Mouse (Mus musculus): ENCODE measurements around the gene Klf8. TPM values are rescaled to one million over a fixed set of nuclear protein-coding genes. Genes with fewer than 3 reads are reported as not detected.
"Not testable (repeated sequence)": the region's sequence is repeated elsewhere in the genome, so short reads cannot be mapped to it uniquely, and the experiment has no call there.

Klf8 gene
- 1 to 10 TPM; 3.2 to 4.4 (median 4.2) TPM for total RNA-seq (2022)

DNA sequence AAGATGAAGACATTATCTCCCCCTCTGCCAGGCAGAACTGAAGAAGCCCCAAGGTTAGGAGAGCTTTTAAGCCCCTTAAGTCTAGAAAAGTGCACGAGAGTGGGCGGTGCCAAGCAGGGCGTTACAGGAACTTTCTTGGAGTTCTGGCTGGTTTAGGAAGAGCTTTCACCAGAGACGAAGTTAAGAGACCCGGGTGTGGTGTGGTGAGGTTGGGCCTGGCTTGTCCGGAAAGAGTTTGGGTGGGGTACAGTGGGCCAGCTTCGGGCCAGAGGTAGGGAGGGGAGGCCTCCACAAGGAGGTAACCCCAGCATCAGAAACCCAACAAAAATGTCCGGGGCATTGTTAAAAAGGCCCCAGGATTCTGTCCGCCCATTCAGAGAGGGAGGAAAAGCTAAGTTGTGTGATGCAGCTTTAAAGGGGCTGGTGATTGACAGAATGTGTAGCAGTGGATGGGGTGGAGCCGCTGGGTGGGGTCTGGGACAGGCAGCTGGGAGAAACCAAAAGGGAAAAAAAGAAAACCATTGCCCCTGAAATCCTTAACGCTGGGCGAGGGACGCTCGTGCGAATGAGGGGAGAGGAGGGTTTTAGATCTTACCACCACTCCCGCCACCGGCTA is at the start of gene Klf8:
Gene Klf8, plus strand, starts transcription at position 163 of the 616 bp plus-strand sequence.
- peak; percentile 9 for DNase-seq (ENCODE audit: low spot score in 2 of 2)

DNA sequence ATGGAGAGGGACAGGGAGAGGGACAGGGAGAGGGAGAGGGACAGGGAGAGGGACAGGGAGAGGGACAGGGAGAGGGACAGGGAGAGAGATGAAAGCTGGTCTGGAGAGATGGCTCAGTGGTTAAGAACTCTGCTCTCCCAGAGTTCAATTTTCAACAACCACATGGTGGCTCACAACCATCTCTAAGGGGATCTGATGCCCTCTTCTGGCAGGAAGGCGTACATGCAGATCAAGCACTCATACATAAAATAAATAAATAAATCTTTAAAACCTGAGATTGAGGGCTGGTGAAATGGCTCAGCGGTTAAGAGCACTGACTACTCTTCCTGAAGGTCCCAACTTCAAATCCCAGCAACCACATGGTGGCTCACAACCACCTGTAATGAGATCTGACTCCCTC is 38.1 kb upstream of the Klf8 start:
- DNase-seq (ENCODE audit: low spot score in 2 of 2), result not testable (repeated sequence)

DNA sequence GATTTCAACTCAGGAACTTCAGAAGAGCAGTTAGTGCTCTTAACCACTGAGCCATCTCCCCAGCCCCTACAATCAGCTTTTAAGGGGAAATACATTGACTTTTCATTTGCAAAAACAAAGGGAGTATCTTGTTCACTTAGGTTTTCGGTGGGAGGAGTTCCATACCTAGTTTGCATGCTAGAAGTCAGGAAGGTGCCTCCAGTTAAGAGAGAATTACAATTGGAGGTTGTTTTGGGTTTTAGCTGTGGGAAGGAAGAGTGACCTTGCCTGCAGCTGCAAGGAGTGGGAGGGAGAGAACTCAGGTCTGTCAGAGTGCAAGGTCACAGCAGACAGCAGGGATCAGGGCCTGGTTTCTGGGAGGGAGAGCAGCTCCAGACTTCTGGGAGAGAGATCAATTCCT is 26.2 kb upstream of the Klf8 start:
- DNase-seq (ENCODE audit: low spot score in 2 of 2), result no peak

DNA sequence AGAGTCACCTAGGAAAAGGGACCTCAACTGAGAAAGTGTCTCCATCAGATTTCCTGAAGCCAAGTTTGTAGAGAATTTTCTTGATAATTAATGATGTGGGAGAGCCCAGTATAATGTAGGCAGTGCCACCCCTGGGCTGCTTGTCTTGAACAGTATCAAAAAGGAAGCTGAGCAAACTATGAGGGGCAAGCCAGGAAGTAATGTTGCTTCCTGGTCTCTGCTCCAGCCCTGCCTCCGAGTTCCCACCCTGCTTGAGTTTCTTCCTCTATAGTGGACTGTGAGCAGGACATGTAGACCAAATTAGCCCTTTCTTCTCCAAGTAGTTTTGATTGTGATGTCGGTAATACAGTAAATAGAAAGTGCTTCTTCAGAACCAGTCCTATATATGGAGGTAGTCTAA is 6.0 kb upstream of the Klf8 start:
- no peak for DNase-seq (ENCODE audit: low spot score in 2 of 2)

DNA sequence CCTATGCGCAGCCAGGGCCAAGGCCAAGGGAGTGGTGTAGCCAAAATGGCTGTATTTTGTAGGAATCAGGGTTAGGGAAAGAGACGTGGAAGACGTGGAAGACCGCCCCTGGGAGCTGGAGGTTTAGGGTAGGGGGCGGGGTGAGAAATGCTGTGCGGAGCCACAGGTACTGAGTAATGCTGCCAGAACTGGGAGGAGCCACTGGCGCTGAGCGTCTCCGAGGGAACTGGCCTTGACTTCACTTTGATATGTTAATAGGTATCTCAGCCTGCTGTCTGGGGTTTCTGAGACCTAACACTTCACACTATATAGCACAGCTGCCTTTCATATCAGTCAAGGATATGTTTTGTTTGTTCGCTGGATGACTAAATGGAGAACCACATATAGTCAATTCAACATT is 4.0 kb upstream of the Klf8 start:
- DNase-seq (ENCODE audit: low spot score in 2 of 2), result no peak

DNA sequence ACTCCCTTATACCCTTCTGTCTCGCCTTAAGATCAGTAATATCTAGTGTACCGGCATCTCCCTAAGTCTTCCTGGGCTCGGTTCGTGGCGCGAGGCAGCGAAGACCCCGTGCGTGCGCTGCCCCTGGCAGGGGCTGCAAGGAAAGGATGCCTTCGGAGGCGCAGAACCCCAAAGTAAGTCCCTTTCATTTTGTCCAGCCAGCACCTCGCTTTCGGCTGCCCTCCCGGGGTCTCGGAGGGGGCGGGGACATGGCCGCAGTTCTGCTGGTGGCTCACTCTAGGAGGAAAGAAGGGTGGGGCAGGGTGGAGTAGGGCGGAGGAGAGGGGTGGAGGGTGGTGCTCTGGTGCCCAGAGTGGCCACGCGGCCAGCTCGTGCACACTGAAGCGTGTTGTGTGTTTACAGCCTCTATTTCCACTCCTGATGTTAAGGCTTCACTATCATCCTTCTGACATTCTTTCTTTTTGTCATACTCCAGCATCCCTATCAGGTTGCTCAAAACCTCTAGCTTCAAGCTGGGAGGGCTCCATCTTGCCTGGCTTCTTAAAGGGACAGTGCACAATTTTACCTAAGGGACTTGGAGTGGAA is 746 bp downstream of the Klf8 start:
- DNase-seq (ENCODE audit: low spot score in 2 of 2), result peak; percentile 6 to 19

DNA sequence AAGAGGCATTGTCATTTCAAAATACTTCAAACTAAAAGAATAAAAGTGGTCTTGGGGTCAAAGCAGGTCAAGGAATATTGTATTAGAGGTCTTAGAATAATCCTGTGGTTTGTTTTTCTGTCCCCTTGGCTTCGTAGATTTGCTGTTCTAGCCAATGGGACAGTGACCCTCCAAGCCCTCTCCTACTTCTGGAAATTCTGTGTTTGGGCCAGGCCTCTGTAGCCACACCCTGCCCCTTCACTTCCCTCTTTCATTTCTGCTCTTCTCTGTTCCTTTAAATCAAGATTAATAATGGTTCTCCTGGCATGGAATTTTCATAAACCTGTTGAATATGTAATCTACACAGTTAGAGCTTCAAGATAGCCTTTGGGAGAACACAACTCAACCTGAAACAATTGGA is 17.0 kb downstream of the Klf8 start:
- DNase-seq (ENCODE audit: low spot score in 2 of 2), result no peak

DNA sequence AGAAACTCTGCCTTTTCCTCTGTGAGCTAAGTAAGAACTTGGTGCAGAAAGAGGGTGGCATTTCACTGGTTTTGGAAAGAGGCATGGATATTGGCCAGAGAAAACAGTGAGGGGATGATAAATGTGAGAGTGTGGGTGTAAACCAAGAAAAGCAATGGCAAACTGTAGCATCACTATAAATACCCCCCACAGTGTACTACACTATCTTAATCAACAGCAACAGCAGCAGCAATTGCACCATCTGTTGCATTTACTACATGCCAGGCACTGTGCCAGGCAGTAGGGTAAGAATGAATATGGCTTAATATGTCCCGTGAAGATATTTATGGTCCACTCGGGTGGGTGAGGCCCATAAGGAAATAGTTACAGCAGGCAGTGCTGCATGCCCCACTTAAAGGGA is 18.2 kb downstream of the Klf8 start:
- peak; percentile 7 to 40 for DNase-seq (ENCODE audit: low spot score in 2 of 2)

DNA sequence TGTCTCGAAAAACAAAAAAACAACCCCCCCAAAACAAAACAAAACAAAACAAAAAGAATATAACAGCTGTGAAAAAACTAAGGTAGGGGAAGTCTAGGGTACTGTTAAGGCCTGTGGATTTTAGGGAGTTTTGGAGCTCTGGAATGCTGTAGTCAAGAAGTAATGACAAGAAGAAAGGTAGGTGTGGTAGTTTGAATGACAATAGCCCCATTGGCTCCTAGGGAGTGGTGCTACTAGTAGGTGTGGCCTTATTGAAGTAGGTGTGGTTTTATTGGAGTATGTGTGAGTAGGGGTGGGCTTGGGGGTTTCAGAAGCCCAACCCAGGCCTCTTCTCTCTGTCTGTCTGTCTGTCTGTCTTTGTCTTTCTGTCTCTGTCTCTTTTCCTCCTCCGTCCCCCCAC is 44.9 kb downstream of the Klf8 start:
- no peak for DNase-seq (ENCODE audit: low spot score in 2 of 2)

DNA sequence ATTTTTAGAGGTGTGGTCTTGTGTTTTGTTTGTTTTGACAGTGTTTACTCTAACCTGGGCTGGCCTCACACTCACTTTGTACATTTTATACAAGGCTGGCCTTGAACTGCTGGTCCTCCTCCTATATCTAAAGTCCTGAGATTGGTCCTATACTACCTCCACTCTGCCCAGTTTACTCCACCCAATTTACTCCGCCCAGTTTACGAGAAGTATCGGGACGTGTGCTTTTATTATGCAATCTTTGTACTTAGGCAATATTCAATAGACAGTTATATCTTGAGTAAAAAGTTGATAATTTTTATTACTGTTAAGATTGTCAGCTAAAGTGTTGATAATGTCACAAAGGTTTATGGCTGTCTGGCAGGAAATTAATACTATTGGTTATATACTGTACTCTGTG is 74.1 kb downstream of the Klf8 start:
- no peak for DNase-seq (ENCODE audit: low spot score in 2 of 2)

DNA sequence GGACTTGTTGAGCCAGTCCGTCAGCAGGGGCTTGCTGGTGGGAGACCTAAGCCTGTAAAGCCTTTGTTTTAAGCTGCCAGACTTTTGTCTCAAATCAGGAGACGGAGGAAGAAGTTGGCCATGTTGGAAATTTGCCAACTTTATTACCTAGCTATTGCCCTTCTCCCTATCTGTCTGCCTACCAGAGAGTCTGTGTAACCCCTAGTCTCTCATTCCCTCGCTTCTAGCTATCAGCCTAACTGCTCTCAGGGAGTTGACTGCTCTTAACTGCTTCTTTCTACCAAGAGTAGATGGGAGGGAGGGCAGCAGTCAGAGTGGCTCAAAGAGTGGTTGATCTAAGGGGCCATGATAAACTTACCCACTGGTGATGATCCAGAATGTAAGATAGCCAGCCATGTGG is 85.8 kb downstream of the Klf8 start:
- no peak for DNase-seq (ENCODE audit: low spot score in 2 of 2)

DNA sequence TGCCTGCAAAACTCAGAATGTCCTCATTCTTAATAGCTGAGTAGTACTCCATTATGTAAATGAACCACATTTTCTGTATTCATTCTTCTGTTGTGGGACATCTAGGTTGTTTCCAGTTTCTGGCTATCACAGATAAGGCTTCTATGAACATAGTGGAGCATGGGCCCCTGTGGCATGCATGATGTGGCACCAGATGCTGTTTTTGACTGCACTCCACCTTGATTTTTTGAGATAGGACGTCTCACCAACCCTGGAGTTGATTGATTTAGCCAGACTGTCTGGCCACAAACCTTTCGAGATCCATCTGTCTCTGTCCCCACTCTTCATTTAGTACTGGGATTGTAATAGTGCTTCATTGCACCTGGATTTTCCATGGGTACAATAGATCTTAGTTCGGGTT is 96.9 kb downstream of the Klf8 start:
- DNase-seq (ENCODE audit: low spot score in 2 of 2), result not testable (repeated sequence)

DNA sequence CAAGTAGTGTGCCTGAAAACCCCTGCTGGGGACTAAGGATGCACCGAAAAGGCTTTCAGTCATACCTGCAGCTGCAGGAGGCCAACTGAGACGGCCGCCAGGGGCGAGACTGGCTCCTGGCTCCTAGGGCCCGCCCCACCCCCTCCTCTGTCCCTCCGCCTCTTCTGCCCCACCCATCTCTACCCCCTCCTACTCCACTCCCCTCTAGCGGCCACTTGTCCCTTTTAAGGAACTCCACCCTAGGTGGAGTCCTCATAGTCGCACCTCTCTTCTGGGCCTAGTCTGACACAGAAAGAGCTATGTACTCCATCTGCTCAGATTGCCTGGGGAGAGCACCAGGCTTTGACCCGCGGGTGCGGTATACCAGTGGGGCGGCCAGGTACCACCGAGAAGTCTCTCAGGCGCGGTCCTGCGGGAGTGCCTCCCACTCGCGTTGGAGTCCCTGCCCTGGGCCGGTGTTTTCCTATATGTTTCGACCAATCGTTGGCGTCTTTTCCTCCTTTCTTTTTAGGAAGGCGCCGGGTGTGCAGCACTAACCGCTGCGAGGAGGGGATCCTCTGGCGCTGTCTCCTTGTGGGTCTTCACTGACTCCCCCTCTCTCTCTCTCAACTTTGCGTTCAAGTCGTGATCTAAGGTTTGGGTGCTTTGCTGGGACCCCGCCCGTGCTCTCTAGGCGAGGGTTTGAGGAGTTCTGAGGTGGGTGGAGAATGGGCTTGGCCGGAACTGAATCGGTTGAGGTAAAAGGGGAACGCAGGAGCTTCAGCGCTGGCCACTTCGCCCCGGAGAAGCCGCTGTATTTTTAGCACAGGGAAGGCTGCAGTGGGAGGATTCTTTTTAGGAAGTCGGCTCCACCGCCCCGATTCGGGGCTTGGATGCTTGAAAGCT is 122.3 kb downstream of the Klf8 start:
- DNase-seq (ENCODE audit: low spot score in 2 of 2), result peak; percentile 5 to 6

DNA sequence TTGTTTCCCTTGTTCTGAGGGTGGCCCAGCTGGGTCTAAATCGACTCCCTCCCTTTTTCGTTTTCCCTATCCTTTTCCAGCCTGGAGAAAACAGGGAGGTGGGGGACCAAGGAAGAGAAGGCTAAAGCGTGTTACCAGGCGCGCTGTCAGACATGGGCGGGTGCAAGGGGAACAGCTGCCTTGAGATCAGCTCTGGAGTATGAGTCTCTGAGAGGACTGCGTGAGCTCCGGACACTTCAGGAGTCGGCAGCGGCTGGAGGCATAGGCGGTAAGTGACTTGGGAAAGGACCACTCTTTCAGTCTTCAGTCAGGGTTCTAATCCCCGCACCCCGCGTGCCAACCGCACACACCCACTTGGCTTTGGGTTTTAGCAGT is 122.9 kb downstream of the Klf8 start:
- no peak for DNase-seq (ENCODE audit: low spot score in 2 of 2)

DNA sequence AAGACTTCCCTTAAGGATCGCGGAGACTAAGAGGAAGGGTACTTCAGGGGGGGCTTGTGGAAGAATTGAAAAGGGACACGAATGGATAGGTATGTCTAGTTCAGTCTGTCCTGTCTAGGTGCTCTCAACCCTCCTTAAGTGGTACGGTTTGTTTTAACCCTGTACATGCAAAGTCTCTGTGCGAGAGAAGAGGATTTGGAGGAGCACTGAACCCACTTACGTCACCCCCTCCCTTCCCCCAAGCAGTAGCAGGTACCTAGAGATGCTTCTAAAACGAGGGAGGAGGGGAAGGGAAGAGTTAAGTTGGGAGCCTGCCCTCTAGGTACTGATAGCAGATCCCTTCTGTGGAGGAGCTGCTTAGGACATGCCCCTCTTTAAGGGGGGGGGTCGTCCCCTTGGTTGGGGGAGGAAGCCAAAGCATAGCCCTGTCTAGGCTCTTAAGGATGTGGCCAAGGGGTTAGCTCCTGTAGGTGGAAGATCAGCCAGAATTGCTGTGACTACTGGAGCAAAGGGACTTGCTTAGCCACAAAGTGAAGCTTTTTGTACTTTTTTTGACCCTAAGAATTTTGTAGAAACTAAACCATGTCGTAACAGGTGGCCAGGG is 123.5 kb downstream of the Klf8 start:
- DNase-seq (ENCODE audit: low spot score in 2 of 2), result no peak

DNA sequence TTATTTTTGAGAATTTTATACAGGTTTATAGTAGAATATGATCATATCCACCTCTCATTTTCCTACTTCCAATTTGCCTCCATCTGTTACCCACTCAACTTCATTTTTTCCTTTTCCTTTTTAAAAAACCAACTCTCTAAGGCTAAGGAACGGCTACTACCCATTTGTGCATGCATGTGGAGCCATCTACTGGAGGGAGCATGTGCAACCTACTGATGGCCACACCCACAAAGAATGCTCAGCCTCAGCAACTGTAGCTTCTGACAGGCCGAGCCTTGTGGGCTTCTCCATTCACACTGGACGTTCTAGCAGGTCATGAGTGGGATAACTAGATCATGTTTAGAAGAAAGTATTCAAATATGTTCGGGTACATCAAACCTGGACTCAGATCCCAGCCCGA is 129.5 kb downstream of the Klf8 start:
- peak in 1 of 2 experiments; percentile 25 for DNase-seq (ENCODE audit: low spot score in 2 of 2)

DNA sequence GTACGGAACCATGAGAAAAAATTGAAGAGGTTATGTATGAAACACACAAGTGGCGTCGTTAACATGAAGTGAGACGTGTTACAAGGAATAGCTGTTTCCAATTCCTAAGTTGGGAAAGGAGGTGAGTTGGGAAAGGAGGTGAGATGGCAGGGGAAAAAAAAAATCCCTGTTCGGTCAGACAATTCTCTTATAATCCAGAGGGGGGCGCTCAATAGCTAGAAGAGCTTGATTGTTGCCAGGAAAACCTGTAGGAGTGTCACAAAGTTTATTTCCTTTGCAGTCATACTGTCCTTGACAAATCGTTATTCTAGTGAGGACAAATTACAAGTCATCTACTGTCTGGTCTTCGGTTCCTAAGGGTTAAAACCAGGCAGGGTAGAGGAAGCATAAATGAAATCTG is 132.5 kb downstream of the Klf8 start:
- no peak for DNase-seq (ENCODE audit: low spot score in 2 of 2)

DNA sequence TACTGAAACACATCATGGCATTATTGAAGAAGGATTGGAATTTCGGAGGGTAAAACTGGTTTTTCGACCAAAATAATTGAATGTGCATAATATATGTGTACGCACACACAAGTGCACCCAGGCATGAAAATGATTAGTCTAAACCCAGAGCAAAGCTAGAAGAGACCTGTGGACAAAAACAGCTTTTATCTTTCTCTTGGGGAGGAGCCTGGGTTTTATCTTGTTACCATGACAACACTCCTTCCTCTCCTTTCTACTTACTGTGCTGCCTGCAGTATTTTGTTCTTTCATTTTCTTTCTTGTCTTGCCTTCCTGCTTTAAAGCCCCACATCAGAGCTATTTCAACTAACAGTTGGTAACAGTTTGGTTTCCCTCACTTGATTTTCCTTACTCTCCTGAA is 137.8 kb downstream of the Klf8 start:
- DNase-seq (ENCODE audit: low spot score in 2 of 2), result no peak

DNA sequence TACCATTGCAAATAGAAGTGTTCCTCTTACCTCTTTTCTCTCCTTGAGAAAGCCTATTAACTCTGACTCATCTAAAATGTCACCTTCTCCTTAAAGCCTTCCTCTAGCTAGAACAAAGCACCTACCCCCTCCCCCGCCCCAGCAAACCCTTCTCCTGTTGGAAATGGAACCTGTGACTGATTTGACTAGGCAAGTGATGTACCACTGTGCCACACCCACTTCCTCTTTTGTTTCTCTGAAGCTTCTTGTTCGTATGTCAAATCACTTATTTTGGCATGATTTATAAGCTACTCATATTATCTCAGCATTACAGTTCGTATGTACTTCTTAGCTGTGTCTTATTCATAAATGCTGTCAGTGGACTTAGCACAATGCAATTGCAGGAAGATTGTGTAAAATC is 144.5 kb downstream of the Klf8 start:
- no peak for DNase-seq (ENCODE audit: low spot score in 2 of 2)

DNA sequence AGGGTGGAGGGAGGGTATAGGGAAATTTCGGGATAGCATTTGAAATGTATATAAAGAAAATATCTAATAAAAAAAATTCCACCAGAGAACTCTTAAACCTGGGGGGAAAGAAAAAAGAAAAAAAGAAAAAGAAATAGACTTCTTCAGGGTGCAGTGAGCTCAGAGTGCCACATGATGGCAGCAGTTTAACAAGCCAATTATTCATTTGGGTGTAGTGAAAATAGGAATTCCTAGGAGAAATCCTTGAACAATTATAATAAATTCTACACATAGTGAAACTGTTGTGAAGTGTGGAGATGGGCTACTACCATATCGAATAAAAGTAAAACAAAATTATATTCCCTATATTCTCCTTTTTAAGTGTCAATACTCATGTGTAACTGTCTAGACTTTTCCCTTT is 152.0 kb downstream of the Klf8 start:
- no peak for DNase-seq (ENCODE audit: low spot score in 2 of 2)

DNA sequence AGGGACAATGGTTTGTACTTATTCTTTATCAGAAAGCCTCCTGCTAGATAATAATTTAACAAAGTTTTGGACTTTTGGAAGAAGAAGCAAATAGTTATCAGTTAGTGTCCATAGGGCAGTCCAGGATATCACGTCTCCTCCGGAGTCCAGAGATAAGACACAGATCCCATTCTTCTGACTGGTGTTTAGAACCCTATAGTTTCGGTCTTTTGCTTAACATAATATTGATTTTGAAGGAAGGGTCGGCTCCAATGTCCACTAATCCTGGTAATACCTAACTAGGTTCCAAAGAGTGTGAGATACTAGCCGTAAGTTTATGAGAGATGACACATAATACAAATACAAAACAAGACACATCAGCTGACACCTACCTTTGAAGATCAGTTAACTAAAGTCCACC is 179.8 kb downstream of the Klf8 start:
- no peak for DNase-seq (ENCODE audit: low spot score in 2 of 2)

DNA sequence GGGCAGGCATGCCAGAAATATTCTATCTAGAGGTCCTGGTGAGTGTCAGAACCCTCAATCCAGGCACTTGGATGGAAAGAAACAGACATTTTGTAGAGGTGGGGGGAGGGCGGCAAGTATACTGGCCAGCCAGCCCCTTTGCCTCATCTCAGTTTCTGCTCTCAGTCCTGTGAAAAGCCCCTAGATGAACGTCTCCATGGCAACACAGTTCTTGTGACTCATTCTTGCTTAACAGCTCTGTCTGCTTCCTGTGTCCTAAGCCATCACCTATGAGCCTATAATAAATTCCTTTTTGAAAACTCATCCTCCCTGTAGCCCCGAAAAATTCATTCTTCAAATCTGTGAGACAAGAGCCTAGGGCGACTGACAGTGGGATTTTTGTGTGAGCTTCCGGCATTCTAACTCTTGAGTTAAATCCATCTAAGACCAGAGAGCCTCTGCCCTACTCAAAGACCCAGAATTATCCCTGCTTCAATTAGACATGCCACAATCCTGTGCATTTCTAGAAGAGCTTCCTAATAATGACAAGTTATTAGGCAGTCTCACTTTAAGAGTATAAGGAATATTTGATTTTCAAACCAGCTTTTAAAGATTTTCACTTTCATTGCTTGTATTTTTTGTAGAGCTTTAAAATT is 196.5 kb downstream of the Klf8 start:
- DNase-seq (ENCODE audit: low spot score in 2 of 2), result no peak

All from layer of hippocampus, adult 8-10 months (tissue).